Mouse (Mus musculus) megakaryocyte, embryonic 14.5 days (primary cell): ENCODE data around the gene Gsto2.

Experiments used
- FLI1 ChIP-seq: IDR thresholded peaks from 2 replicates; pipeline ENCODE4 v1.6.1; 2012; ENCODE audit warnings: low read length, inconsistent platforms, mixed read lengths
- GATA1 ChIP-seq: IDR thresholded peaks from 3 replicates; pipeline ENCODE4 v1.6.1; 2012; ENCODE audit warnings: mixed read lengths, low read length, inconsistent platforms, borderline replicate concordance

- TF ChIP-seq GATA1, result no peak
- TF ChIP-seq FLI1, result no peak
These were observed 17.5 kb downstream of the Gsto2 start for GRCm38 (mm10) chr19:47882882-47883254.
